Mouse (Mus musculus): ENCODE measurements around the gene Jmjd8. TPM values are rescaled to one million over a fixed set of nuclear protein-coding genes. Genes with fewer than 3 reads are reported as not detected.
"Not testable (repeated sequence)": the region's sequence is repeated elsewhere in the genome, so short reads cannot be mapped to it uniquely, and the experiment has no call there.

Gene Jmjd8
- total and polyA plus RNA-seq, 3 experiments, result 32.7 to 47.2 (median 36.9) TPM

GRCm38 (mm10) chr17:25802825-25803517, 25.7 kb upstream of the Jmjd8 start:
- DNase-seq, result peak; percentile 63 to 68
- no peak overlapping the region for H3K4me3 ChIP-seq
- H3K27me3 ChIP-seq (ENCODE audit: control insufficient read depth, insufficient read depth, low read length), result no peaks in the 10 kb centered on the region
- no peak overlapping the region for H3K27ac ChIP-seq
- H3K36me3 ChIP-seq (ENCODE audit: control insufficient read depth, insufficient read depth, low read length), result no peaks in the 10 kb centered on the region
- WGBS, result 11% methylated on average over 10 of the region's 10 CpGs
- no peak for TF ChIP-seq POLR2A (IDR thresholded peaks at IDR 0.05; ENCODE audit: insufficient read depth, low read depth, low read length)
- TF ChIP-seq EP300 (IDR thresholded peaks at IDR 0.05; ENCODE audit: insufficient read depth, low read depth, low read length), result no peak
- TF ChIP-seq CTCF (IDR thresholded peaks at IDR 0.05), result no peak
- H3K9ac ChIP-seq (ENCODE audit: low read depth, low read length), result no peak overlapping the region
- intact Hi-C loops (cut with DNase I), result loop anchor here (5.0 kb wide), 2 partner anchors 236 to 326 kb away; no protein-coding TSS in a partner anchor
- H3K4me1 ChIP-seq (ENCODE audit: control insufficient read depth, insufficient read depth, low read length), result no peaks in the 10 kb centered on the region
- H3K79me2 ChIP-seq (replicated peaks; ENCODE audit: control insufficient read depth, insufficient read depth, low read length), result no peaks in the 10 kb centered on the region

GRCm38 (mm10) chr17:25806507-25806906, 22.2 kb upstream of the Jmjd8 start:
- Histone ChIP-seq H3K9ac (ENCODE audit: low read depth, low read length) (no peak overlapping the region), H3K27me3 (ENCODE audit: control insufficient read depth, insufficient read depth, low read length) (no peaks in the 10 kb centered on the region), H3K27ac (no peak overlapping the region), H3K36me3 (ENCODE audit: control insufficient read depth, insufficient read depth, low read length) (no peaks in the 10 kb centered on the region), H3K79me2 (replicated peaks; ENCODE audit: control insufficient read depth, insufficient read depth, low read length) (no peaks in the 10 kb centered on the region), H3K4me3 (no peak overlapping the region), H3K4me1 (ENCODE audit: control insufficient read depth, insufficient read depth, low read length) (no peaks in the 10 kb centered on the region; the same call in 1 of the 2 replicates)
- DNase-seq, result no peak
- intact Hi-C loops (cut with DNase I), result no loop called here
- TF ChIP-seq EP300 (IDR thresholded peaks at IDR 0.05; ENCODE audit: insufficient read depth, low read depth, low read length) (no peak), POLR2A (IDR thresholded peaks at IDR 0.05; ENCODE audit: insufficient read depth, low read depth, low read length) (no peak)
- WGBS, result 81% methylated on average over 4 of the region's 4 CpGs

GRCm38 (mm10) chr17:25807452-25807851, 21.2 kb upstream of the Jmjd8 start:
- H3K4me1 ChIP-seq (ENCODE audit: control insufficient read depth, insufficient read depth, low read length); H3K4me3 ChIP-seq; intact Hi-C loops (cut with DNase I); H3K27me3 ChIP-seq (ENCODE audit: control insufficient read depth, insufficient read depth, low read length); DNase-seq; H3K36me3 ChIP-seq (ENCODE audit: control insufficient read depth, insufficient read depth, low read length); H3K27ac ChIP-seq; H3K79me2 ChIP-seq (replicated peaks; ENCODE audit: control insufficient read depth, insufficient read depth, low read length); H3K9ac ChIP-seq (ENCODE audit: low read depth, low read length): not testable (repeated sequence)
- 45% methylated on average over 2 of the region's 2 CpGs for WGBS

GRCm38 (mm10) chr17:25808028-25808427, 20.6 kb upstream of the Jmjd8 start:
- no peak for TF ChIP-seq CTCF (IDR thresholded peaks at IDR 0.05)
- no peak for TF ChIP-seq EP300 (IDR thresholded peaks at IDR 0.05; ENCODE audit: insufficient read depth, low read depth, low read length)
- TF ChIP-seq POLR2A (IDR thresholded peaks at IDR 0.05; ENCODE audit: insufficient read depth, low read depth, low read length), result no peak
- Histone ChIP-seq H3K79me2 (replicated peaks; ENCODE audit: control insufficient read depth, insufficient read depth, low read length) (no peaks in the 10 kb centered on the region), H3K36me3 (ENCODE audit: control insufficient read depth, insufficient read depth, low read length) (no peaks in the 10 kb centered on the region), H3K4me1 (ENCODE audit: control insufficient read depth, insufficient read depth, low read length) (no peaks in the 10 kb centered on the region; the same call in 1 of the 2 replicates), H3K4me3 (no peak overlapping the region), H3K27me3 (ENCODE audit: control insufficient read depth, insufficient read depth, low read length) (no peaks in the 10 kb centered on the region), H3K27ac (no peak overlapping the region), H3K9ac (ENCODE audit: low read depth, low read length) (no peak overlapping the region)
- intact Hi-C loops (cut with DNase I), result no loop called here
- DNase-seq, result no peak
- WGBS, result 49% methylated on average over 5 of the region's 5 CpGs

- intact Hi-C loops (cut with DNase I), result no loop called here
- no peaks in the 10 kb centered on the region for H3K27me3 ChIP-seq (ENCODE audit: control insufficient read depth, insufficient read depth, low read length)
- H3K27ac ChIP-seq, result no peak within 1 kb of the TSS
- peak; percentile 78 for DNase-seq
- H3K9ac ChIP-seq (ENCODE audit: low read depth, low read length), result peak within 1 kb of the TSS; percentile 28
- H3K4me3 ChIP-seq, result peak within 1 kb of the TSS; percentile 46
- H3K36me3 ChIP-seq (ENCODE audit: control insufficient read depth, insufficient read depth, low read length), result no peaks in the 10 kb centered on the region
- WGBS, result 1% methylated on average over 97 of the region's 100 CpGs
- H3K4me1 ChIP-seq (ENCODE audit: control insufficient read depth, insufficient read depth, low read length), result no peaks in the 10 kb centered on the region; the same call in 1 of the 2 replicates
- no peak for TF ChIP-seq EP300 (IDR thresholded peaks at IDR 0.05; ENCODE audit: insufficient read depth, low read depth, low read length)
- TF ChIP-seq POLR2A (IDR thresholded peaks at IDR 0.05; ENCODE audit: insufficient read depth, low read depth, low read length), result no peak
- TF ChIP-seq CTCF (IDR thresholded peaks at IDR 0.05), result peak; percentile 59
- H3K79me2 ChIP-seq (replicated peaks; ENCODE audit: control insufficient read depth, insufficient read depth, low read length), result no peaks in the 10 kb centered on the region
These were observed 19.7 kb upstream of the Jmjd8 start, which contains the start of gene Fbxl16 for GRCm38 (mm10) chr17:25808789-25809605. Fbxl16 (plus strand) TSS chr17:25809085.

All from heart, adult 2 months (tissue).